Mouse (Mus musculus) stomach, embryonic 15.5 days (tissue): ENCODE results near the gene Rnf220. TPM values are rescaled to one million over a fixed set of nuclear protein-coding genes. Genes with fewer than 3 reads are reported as not detected.

Experiments
- ATAC-seq: fragments of 200-750 bp; cut with Nextera tagmentation; 2 replicates; pipeline ENCODE4 v1.8.0; 2017; ENCODE audit warnings: low read depth, moderate number of reproducible peaks, moderate TSS enrichment; ENCODE audit not compliant: insufficient read depth, low FRiP score
- H3K27ac ChIP-seq: fragments of 300-500 bp; sonication (generic); 2 replicates; pipeline ENCODE4 v1.5.1; 2015; ENCODE audit warnings: mild to moderate bottlenecking, inconsistent platforms
- H3K27me3 ChIP-seq: fragments of 300-500 bp; sonication (generic); replicated peaks from 2 replicates; pipeline ENCODE4 v1.6.1; 2015; ENCODE audit warnings: inconsistent platforms
- H3K36me3 ChIP-seq: fragments of 300-500 bp; sonication (generic); 2 replicates; pipeline ENCODE4 v1.6.1; 2015; ENCODE audit warnings: inconsistent platforms
- H3K4me1 ChIP-seq: fragments of 300-500 bp; sonication (generic); 2 replicates; pipeline ENCODE4 v1.6.1; 2015; ENCODE audit warnings: inconsistent platforms
- H3K4me2 ChIP-seq: fragments of 300-500 bp; sonication (generic); 2 replicates; pipeline ENCODE4 v1.6.1; 2015; ENCODE audit warnings: mild to moderate bottlenecking, inconsistent platforms
- H3K4me3 ChIP-seq: fragments of 300-500 bp; sonication (generic); replicated peaks from 2 replicates; pipeline ENCODE4 v1.5.1; 2015; ENCODE audit warnings: inconsistent platforms
- H3K9ac ChIP-seq: fragments of 300-500 bp; sonication (generic); 2 replicates; pipeline ENCODE4 v1.6.1; 2015; ENCODE audit warnings: inconsistent platforms
- H3K9me3 ChIP-seq: fragments of 300-500 bp; sonication (generic); 2 replicates; pipeline ENCODE4 v1.6.1; 2016; ENCODE audit warnings: inconsistent platforms
- WGBS: fragments of 180-500 bp; shearing (Covaris S2); methylation state at CpG from one replicate; pipeline ENCODE4 v1.1.7; 2015; 5-methylcytosine and 5-hydroxymethylcytosine counted together
- polyA plus RNA-seq: library from polyadenylated mRNA; unstranded; fragments of >200 nt; fragmentation: Nextera tagmentation; extraction: Ambion mirVana; gene quantifications from 2 replicates; pipeline ENCODE4 v1.2.1, GENCODE M21; 2015

Rnf220 gene
- polyA plus RNA-seq, 1 experiment from 2014 or later = 66.2 TPM

GRCm38 (mm10) chr4:117318508-117318907 is 178.3 kb downstream of the Rnf220 start:
- Histone ChIP-seq H3K27ac (no peak overlapping the region), H3K9me3 (no peaks in the 10 kb centered on the region), H3K9ac (no peak overlapping the region), H3K4me1 (peaks cover 13% of the 10 kb centered on the region), H3K27me3 (peaks cover 52% of the 10 kb centered on the region), H3K4me2 (no peak overlapping the region), H3K4me3 (no peak overlapping the region), H3K36me3 (no peaks in the 10 kb centered on the region)
- 84% methylated on average over 9 of the region's 9 CpGs for WGBS
- ATAC-seq = no peak

- ATAC-seq = peak; percentile 66; the same call in 1 of the 2 replicates
- Histone ChIP-seq H3K27me3 (peaks cover 52% of the 10 kb centered on the region), H3K4me1 (peaks cover 18% of the 10 kb centered on the region), H3K4me3 (no peak overlapping the region), H3K36me3 (no peaks in the 10 kb centered on the region), H3K27ac (no peak overlapping the region), H3K9ac (no peak overlapping the region), H3K9me3 (no peaks in the 10 kb centered on the region), H3K4me2 (peak overlapping the region; percentile 8; the same call in 1 of the 2 replicates)
- WGBS = 10% methylated on average over 18 of the region's 18 CpGs
Observed at GRCm38 (mm10) chr4:117317701-117318190, 179.1 kb downstream of the Rnf220 start.

GRCm38 (mm10) chr4:117316800-117317199 is 180.1 kb downstream of the Rnf220 start:
- Histone ChIP-seq H3K4me1 (peaks cover 20% of the 10 kb centered on the region), H3K4me3 (no peak overlapping the region), H3K9ac (no peak overlapping the region), H3K9me3 (no peaks in the 10 kb centered on the region), H3K27ac (no peak overlapping the region), H3K27me3 (peaks cover 42% of the 10 kb centered on the region), H3K4me2 (no peak overlapping the region), H3K36me3 (no peaks in the 10 kb centered on the region)
- ATAC-seq = no peak
- 38% methylated on average over 6 of the region's 6 CpGs for WGBS

- Histone ChIP-seq H3K4me2 (no peak overlapping the region), H3K9me3 (no peaks in the 10 kb centered on the region), H3K4me1 (peaks cover 20% of the 10 kb centered on the region), H3K9ac (no peak overlapping the region), H3K36me3 (no peaks in the 10 kb centered on the region), H3K4me3 (no peak overlapping the region), H3K27me3 (peaks cover 41% of the 10 kb centered on the region), H3K27ac (no peak overlapping the region)
- 56% methylated on average over 16 of the region's 16 CpGs for WGBS
- ATAC-seq = no peak
Observed at GRCm38 (mm10) chr4:117314849-117315500, 181.9 kb downstream of the Rnf220 start.

- WGBS = 12% methylated on average over 4 of the region's 4 CpGs
- H3K4me3 ChIP-seq = 0 out of 2 replicates have a peak overlapping the region, but pooled peaks have one; percentile 9
- H3K4me2 ChIP-seq = peak overlapping the region; percentile 34
- no peaks in the 10 kb centered on the region for H3K36me3 ChIP-seq
- no peak overlapping the region for H3K9ac ChIP-seq
- peaks cover 20% of the 10 kb centered on the region for H3K4me1 ChIP-seq
- peaks cover 34% of the 10 kb centered on the region for H3K27me3 ChIP-seq
- H3K9me3 ChIP-seq = no peaks in the 10 kb centered on the region
- H3K27ac ChIP-seq = no peak overlapping the region
- no peak for ATAC-seq
Observed at GRCm38 (mm10) chr4:117313085-117313424, 183.8 kb downstream of the Rnf220 start.

GRCm38 (mm10) chr4:117312416-117313084 is 184.3 kb downstream of the Rnf220 start:
- 0 out of 2 replicates have a peak overlapping the region, but pooled peaks have one; percentile 9 for H3K4me3 ChIP-seq
- H3K4me1 ChIP-seq = peaks cover 16% of the 10 kb centered on the region
- H3K9me3 ChIP-seq = no peaks in the 10 kb centered on the region
- 10% methylated on average over 26 of the region's 26 CpGs for WGBS
- peak; percentile 87 for ATAC-seq
- no peaks in the 10 kb centered on the region for H3K36me3 ChIP-seq
- H3K4me2 ChIP-seq = peak overlapping the region; percentile 34
- H3K27me3 ChIP-seq = peaks cover 31% of the 10 kb centered on the region
- H3K9ac ChIP-seq = no peak overlapping the region
- H3K27ac ChIP-seq = no peak overlapping the region

- H3K27ac ChIP-seq = no peak overlapping the region
- H3K4me2 ChIP-seq = 0 out of 2 replicates have a peak overlapping the region, but pooled peaks have one; percentile 34
- no peak overlapping the region for H3K9ac ChIP-seq
- no peak for ATAC-seq
- H3K4me1 ChIP-seq = peaks cover 12% of the 10 kb centered on the region
- no peaks in the 10 kb centered on the region for H3K9me3 ChIP-seq
- peaks cover 24% of the 10 kb centered on the region for H3K27me3 ChIP-seq
- no peaks in the 10 kb centered on the region for H3K36me3 ChIP-seq
- H3K4me3 ChIP-seq = no peak overlapping the region
- WGBS = 55% methylated on average over 5 of the region's 5 CpGs
Observed at GRCm38 (mm10) chr4:117311891-117312290, 185.0 kb downstream of the Rnf220 start.

GRCm38 (mm10) chr4:117309427-117309826 is 187.4 kb downstream of the Rnf220 start:
- Histone ChIP-seq H3K36me3 (no peaks in the 10 kb centered on the region), H3K4me2 (no peak overlapping the region), H3K4me1 (peaks cover 15% of the 10 kb centered on the region), H3K9me3 (no peaks in the 10 kb centered on the region), H3K4me3 (no peak overlapping the region), H3K9ac (no peak overlapping the region), H3K27ac (no peak overlapping the region), H3K27me3 (peaks cover 16% of the 10 kb centered on the region)
- WGBS = 91% methylated on average over 1 of the region's 1 CpGs
- ATAC-seq = no peak

- Histone ChIP-seq H3K4me3 (no peak overlapping the region), H3K9me3 (no peaks in the 10 kb centered on the region), H3K36me3 (no peaks in the 10 kb centered on the region), H3K27ac (no peak overlapping the region), H3K4me2 (no peak overlapping the region), H3K4me1 (peaks cover 17% of the 10 kb centered on the region), H3K9ac (no peak overlapping the region), H3K27me3 (peaks cover 31% of the 10 kb centered on the region)
- ATAC-seq = no peak
- 64% methylated on average over 6 of the region's 6 CpGs for WGBS
Observed at GRCm38 (mm10) chr4:117307270-117307669, 189.6 kb downstream of the Rnf220 start.

GRCm38 (mm10) chr4:117305461-117305860 is 191.4 kb downstream of the Rnf220 start:
- no peaks in the 10 kb centered on the region for H3K9me3 ChIP-seq
- ATAC-seq = no peak
- WGBS = 44% methylated on average over 6 of the region's 7 CpGs
- H3K27me3 ChIP-seq = peaks cover 31% of the 10 kb centered on the region
- H3K9ac ChIP-seq = no peak overlapping the region
- no peaks in the 10 kb centered on the region for H3K36me3 ChIP-seq
- peaks cover 14% of the 10 kb centered on the region for H3K4me1 ChIP-seq
- no peak overlapping the region for H3K4me3 ChIP-seq
- H3K4me2 ChIP-seq = no peak overlapping the region
- no peak overlapping the region for H3K27ac ChIP-seq

GRCm38 (mm10) chr4:117304239-117305025 is 192.4 kb downstream of the Rnf220 start:
- 7% methylated on average over 54 of the region's 54 CpGs for WGBS
- Histone ChIP-seq H3K9ac (no peak overlapping the region; the same call in 1 of the 2 replicates), H3K4me2 (peak overlapping the region; percentile 77), H3K4me3 (peak overlapping the region; percentile 32), H3K27ac (no peak overlapping the region), H3K9me3 (no peaks in the 10 kb centered on the region), H3K36me3 (no peaks in the 10 kb centered on the region), H3K27me3 (peaks cover 35% of the 10 kb centered on the region), H3K4me1 (peaks cover 14% of the 10 kb centered on the region)
- ATAC-seq = no peak
